Mouse (Mus musculus): ENCODE data around the gene Sdf2l1. TPM values are rescaled to one million over a fixed set of nuclear protein-coding genes. Genes with fewer than 3 reads are reported as not detected.
"Not testable (repeated sequence)": the region's sequence is repeated elsewhere in the genome, so short reads cannot be mapped to it uniquely, and the experiment has no call there.

Gene Sdf2l1
- total RNA-seq (2021) (10 to 100 TPM; 33.2 to 42.4 TPM), polyA plus RNA-seq (2012; rRNA removed) (45.0 and 64.6 TPM in 2 replicates)
- long read RNA-seq, transcript Sdf2l1-201 (3 exons, 1,108 nt) = major isoform, 20 of 21 reads
- long read RNA-seq, partial matches to known transcripts = 1 of 21 reads
- long read RNA-seq, other reads (novel, unspliced or antisense) = 0 of 21 reads

GRCm38 (mm10) chr16:17132089-17132905, at the start of gene Sdf2l1:
Gene Sdf2l1, minus strand, starts transcription at chr16:17132383.
- peak; percentile 98 for DNase-seq

- DNase-seq = peak; percentile 48
Measured at GRCm38 (mm10) chr16:17181382-17181781, 49.2 kb upstream of the Sdf2l1 start.

- no peak for DNase-seq
Measured at GRCm38 (mm10) chr16:17179706-17180105, 47.5 kb upstream of the Sdf2l1 start.

DNA sequence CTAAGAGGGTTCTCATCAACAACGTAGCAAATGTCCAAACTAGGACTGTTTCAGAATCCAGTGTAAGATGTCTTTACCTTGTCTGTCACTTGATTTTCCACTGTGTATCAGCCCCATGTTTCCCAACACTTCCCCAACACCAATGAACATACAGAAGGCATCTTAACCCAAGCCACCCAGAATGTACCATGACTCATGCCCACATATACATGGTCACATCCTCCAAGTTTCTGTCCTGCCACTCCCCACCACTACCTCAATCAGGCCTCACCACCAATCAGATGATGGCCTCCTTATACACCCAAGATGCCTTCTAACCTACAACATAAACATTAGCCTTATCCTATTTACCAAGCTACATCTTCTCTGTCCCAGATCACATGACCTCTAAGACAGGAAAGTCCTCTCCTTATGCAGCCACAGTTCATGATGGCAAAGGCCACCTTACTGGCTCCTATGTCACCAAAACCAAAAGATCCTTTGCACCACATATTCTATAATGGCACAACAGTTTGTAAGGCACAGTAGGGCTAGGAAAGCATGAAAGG, 45.5 kb upstream of the Sdf2l1 start:
- no peak for DNase-seq

GRCm38 (mm10) chr16:17175765-17176164, 43.6 kb upstream of the Sdf2l1 start:
- DNase-seq = peak; percentile 66

GRCm38 (mm10) chr16:17168049-17168448, 35.9 kb upstream of the Sdf2l1 start:
- no peak for DNase-seq

GRCm38 (mm10) chr16:17167179-17167578, 35.0 kb upstream of the Sdf2l1 start:
- DNase-seq = no peak

DNA sequence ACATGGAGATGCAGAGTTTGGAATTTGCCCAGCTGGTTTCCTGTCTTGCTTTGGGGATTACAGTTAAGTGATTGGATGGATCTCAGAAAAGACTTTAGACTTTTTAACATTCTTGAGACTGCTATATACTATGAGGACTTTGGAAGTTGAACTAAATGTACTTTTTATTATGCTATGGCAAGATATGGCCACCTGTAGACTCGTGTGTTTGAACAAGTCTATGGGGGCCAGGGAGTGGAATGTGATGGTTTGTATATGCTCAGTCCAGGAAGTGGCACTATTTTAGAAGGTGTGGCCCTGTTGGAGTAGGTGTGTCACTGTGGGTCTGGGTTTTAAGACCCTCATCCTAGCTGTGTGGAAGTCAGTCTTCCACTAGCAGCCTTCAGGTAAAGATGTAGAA, 33.3 kb upstream of the Sdf2l1 start:
- not testable (repeated sequence) for DNase-seq

DNA sequence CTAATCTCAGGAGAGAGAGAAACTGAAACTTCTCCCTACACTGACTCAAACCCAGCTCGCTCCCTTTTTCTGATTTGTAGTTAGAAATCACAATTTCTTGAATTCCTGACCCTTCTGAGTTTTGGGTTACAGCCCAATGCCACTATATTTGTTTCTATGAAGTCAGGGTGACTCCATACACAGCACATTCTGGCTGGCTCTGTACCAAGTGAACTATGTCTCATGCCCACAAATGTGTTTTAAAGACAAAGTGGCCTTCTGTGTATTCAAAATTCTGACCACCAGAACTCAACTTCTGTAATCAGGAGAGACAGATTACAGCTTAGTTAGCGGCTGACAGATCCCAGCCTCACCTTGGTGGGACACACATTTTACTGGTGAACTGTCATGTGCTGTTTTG, 22.2 kb upstream of the Sdf2l1 start:
- peak; percentile 63 for DNase-seq

GRCm38 (mm10) chr16:17151874-17152273, 19.7 kb upstream of the Sdf2l1 start:
- DNase-seq = no peak

DNA sequence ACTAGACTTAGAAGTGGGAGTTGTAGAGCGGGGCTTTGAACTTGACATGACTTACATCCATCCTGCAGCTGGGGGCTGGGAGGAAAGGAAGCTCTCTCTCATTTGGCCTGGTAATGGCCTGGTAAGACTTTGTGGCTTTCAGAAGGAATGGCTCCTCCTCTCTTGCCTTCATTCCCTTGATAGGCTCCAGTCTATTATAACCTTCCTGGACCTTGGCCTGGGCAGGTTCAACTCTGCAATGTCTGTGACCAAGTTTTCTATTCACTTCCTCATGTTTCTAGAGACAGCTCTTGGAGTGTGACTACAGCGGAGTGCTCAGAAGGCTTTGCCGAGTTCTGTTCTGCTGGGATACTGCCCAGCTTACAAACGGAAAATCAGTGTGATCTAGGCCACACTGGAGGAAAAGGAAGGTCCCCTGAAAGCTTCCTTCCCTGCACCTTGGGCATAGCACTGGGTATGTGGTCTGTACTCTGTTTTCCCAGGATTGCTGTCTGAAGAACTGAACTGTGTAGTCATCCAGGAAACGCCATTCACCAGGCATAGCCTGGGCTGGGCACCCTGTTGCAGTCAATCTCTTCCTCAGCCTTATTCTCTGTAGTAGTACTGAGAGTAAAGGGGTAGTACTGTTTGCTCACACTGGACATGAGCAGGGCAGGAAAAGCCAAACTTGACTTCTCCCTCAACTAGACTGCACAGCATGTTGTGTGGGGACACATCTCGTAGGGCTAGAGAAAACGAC, 18.5 kb upstream of the Sdf2l1 start:
- no peak for DNase-seq

DNA sequence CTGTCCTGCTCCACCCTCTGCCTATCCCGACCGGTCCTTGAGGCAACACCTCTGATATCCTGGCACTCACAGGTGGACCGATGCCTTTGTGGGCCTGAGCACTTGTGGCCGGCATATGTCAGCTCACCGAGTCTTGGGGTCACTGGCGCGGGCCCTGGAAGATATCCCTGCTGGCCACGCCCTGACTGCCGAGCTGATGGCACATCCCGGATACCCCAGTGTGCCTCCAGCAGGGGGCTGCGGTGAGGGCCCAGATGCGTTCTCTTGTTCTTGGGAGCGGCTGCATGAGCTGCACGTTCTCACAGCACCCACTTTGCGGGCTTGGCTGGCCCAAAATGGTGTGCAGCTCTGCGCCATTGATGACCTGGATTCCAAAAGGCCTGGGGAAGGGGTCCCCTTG, 15.9 kb upstream of the Sdf2l1 start:
- peak; percentile 27 for DNase-seq

DNA sequence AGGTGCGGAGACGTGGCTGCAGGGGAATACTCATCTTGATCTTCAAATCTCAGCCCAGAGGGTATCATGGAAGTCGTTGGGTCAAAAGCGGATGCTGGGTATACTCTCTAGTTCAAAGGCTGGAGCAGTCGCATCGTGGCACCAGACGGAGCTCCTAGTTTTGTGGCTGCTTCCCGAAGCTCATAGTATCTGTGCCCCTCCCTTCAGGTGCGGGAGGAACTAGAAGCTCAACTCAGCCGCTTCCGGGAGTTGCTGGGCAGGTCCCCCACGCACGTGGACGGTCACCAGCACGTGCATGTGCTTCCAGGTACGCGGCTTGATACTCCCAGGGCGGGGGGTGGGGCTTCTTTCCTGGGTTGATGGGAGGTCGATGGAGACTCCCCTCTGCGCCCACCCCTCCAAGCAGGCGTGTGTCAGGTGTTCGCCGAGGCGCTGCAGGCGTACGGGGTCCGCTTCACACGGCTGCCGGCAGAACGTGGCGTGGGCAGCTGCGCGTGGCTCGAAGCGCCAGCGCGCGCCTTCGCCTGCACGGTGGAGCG, 15.3 kb upstream of the Sdf2l1 start:
- no peak for DNase-seq

DNA sequence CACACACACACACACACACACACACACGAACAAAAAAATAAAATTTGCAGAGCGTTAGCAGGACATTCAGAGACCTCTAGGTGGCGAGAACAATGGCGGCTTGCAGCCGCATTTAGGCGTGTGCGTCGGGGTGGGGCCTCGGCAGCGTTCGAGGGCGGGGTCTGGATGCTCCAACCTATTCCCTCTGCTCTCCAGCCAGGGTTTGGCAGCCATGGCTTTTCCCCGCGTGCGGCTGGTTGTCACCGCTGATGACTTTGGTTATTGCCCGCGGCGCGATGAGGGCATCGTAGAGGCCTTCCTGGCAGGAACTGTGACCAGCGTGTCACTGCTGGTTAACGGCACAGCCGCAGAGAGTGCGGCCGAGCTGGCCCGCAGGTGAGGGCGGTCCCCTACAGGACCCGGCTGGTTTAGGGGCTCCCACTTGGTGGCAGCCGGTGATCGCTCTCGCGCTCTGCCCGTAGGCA, 14.6 kb upstream of the Sdf2l1 start, which contains the start of gene Ccdc116:
Ccdc116 (minus strand) TSS at position 458 of the 464 bp plus-strand sequence.
- DNase-seq = peak; percentile 88

DNA sequence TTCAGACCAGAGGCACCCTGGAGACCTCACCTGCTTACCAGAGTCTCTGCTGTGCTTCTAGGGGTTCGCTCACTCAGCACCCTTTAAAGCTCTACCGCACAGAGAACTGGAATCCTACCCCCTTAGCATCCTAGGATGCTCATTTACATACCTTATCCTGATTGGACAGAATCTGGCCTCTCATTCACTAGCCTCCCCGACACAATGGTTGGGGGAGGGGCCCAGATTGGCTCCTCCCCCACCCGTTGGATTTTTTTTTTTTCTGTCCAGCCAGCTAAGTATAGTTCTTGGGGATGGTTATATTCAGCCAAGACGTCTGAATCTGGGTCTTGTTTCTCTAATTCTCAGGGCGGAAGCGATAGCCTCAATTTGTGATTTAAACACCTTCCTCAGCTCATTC, 12.2 kb upstream of the Sdf2l1 start, which contains the start of gene Ydjc:
Ydjc (plus strand) TSS at position 283 of the 400 bp plus-strand sequence.
- no peak for DNase-seq

GRCm38 (mm10) chr16:17137355-17137754, 5.2 kb upstream of the Sdf2l1 start:
- DNase-seq = no peak

- no peak for DNase-seq
Measured at GRCm38 (mm10) chr16:17132906-17133200, 670 bp upstream of the Sdf2l1 start.

DNA sequence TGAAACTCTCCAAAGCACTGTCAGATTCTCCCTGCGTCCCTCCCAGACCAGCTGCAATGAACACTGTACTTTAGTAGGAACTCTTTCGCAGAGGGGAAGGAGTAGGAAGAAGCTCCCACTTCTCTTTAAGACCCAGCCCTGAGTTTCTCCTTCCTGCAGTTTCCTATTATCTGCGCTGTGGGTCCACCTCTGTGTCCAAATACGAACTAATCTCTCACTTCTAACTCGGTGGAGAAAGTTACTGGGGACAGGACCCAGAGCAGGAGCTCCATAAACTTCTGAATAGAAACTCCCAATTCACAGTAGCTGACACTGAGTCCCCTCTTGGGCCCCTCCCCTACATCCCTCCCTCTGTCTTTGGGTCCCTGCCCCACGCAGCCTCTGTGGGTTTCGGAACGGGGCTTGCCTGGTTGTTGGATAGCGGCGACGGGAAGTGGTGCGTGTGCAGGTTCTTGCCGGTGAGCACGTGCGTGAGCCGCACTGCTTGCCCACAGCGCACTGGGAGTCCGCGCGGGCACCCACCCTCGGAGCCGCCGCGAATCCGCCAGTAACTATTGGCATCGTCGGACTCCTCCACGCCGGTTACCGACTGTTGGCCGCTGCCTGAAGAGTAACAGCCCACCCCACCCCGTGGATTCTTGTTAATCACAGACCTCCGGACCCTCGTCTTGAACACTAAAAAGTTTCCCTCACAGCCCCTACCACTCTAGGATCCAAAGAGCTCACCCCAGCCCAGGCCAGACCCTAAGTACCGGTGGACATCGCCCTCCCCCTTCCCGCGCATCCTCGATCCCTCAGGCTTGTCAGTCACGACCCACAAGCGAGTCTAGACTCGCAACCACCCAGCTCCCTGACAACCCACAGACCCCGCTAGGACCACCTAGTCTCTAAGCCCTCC, 743 bp downstream of the Sdf2l1 start:
- no peak for DNase-seq

DNA sequence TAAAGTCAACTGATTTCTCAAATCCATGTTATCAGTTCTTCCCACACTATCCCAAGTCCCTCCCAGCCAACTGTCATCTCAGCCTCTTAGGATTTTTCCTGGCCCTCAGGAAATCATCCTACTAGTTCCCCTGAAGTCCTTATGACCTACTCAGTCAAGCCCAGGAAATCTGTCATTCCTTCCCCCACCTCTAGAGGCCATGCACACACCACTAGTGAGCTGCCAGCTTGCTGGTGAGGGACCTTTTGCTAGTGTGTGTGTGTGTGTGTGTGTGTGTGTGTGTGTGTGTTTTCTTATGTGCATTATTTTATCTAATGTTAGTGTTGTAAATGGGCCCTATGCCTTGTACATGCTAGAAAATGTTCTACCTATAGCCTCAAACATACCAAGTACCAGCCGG, 4.9 kb downstream of the Sdf2l1 start:
- DNase-seq = peak; percentile 69

DNA sequence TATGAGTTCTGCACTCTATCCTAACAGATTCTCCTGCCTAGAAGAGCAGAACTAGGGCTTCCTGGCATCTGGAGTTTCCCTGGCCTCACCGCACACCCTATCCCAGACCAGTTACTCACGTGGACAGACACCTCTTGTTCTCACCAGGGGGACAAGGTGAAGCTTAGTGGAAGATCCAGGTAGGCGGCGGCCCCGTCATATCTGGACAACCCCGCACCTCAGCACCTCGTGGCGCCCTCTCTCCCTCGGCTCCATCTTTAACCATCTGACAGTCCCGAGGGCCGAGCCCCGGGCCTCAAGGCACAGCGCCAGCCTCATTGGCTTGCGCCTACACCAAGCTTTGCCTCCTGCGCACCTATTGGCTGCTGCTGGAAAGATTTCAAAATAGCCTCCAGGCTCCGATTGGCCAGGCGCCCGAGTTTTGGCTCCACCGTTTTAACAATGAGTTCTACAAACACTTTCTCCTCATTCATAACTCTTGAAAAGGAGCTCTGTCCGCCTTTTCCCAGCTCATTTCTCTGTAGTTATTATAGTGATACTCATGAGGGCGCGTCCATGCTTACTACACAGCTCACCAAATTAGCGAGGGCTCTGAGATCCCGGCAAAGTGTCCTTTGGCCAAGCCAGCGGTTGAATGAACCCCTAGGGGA, 7.2 kb downstream of the Sdf2l1 start, which contains the start of gene 2610318N02Rik:
2610318N02Rik (minus strand) TSS at position 297 of the 650 bp plus-strand sequence.
- peak; percentile 88 for DNase-seq

Data from adrenal gland, adult 2 months (tissue).